Mouse (Mus musculus) embryonic fibroblast, embryonic 13.5 days (primary cell): ENCODE data around the gene Casp8.
"Not testable (repeated sequence)": the region's sequence is repeated elsewhere in the genome, so short reads cannot be mapped to it uniquely, and the experiment has no call there.

Experiments used
- CTCF ChIP-seq: IDR thresholded peaks from 2 replicates; pipeline ENCODE4 v1.5.1; 2011; ENCODE audit warnings: mild to moderate bottlenecking, control low read depth, low read length, moderate library complexity, borderline replicate concordance; ENCODE audit not compliant: insufficient read depth
- POLR2A ChIP-seq: IDR thresholded peaks from 2 replicates; pipeline ENCODE4 v1.6.1; 2011; ENCODE audit warnings: low read depth, mild to moderate bottlenecking, control low read depth, low read length, moderate library complexity

DNA sequence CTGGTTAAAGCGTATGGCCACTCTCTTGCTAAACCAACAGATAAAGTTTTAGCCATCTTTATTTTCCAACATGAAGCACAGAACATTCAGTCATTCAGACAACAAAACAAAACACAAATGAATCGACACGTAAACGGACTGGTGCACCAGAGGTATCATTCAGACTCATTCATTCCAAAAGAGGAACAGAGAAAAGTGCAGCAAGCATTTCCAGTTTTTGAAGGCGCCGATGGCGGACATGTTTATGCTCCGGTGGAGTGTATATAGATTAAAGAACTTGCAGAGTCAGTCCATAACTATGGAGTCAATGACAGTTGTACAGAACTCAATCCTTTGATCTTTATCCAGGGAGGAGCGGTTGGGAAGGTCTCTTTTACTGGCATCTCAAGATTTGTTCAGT is 88.1 kb downstream of the Casp8 start:
- TF ChIP-seq POLR2A, CTCF: not testable (repeated sequence)
